Mouse (Mus musculus): Measurements from ENCODE around the gene Gm14085. TPM values are rescaled to one million over a fixed set of nuclear protein-coding genes. Genes with fewer than 3 reads are reported as not detected.

Gene Gm14085
- total and polyA plus RNA-seq, 3 experiments = 0.12 to 0.22 TPM; not detected in 1

DNA sequence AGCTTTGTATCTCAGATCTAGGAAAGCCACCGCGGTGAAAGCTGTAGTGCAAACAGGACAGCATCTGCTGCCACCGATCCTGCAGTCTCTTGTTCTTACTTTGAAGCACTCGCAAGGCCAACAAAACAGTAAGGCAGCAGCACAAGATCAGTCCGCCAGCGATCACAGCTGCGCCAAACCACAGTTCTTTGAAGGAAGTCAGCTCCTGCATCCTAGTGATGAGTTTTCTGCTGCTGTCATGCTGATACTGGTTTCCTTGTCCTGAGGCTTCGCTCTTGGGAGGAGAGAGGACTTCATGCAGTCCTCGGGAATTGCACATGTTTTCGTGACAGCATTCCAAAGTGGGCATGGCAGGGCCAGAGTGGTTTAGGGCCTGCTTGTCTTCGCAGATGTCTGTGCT, 17.8 kb upstream of the Gm14085 start:
- no peak overlapping the region for H3K4me3 ChIP-seq (ENCODE audit: control insufficient read depth in 1 of 2, insufficient read depth in 1 of 2, low read depth in 2 of 2, low read length in 2 of 2)
- DNase-seq (ENCODE audit: low read depth, low spot score) = no peak
- H3K27me3 ChIP-seq (ENCODE audit: control insufficient read depth in 1 of 2, insufficient read depth in 2 of 2, low read length in 2 of 2) = no peaks in the 10 kb centered on the region
- no peak overlapping the region for H3K9ac ChIP-seq (ENCODE audit: control insufficient read depth, low read depth, low read length, poor library complexity, severe bottlenecking)
- H3K36me3 ChIP-seq (ENCODE audit: control insufficient read depth in 1 of 2, insufficient read depth in 2 of 2, low read length in 2 of 2) = no peaks in the 10 kb centered on the region
- no peak overlapping the region for H3K27ac ChIP-seq (ENCODE audit: control insufficient read depth, low read depth, low read length)
- no peaks in the 10 kb centered on the region for H3K9me3 ChIP-seq (replicated peaks; ENCODE audit: insufficient read depth, low read length)
- H3K79me2 ChIP-seq (ENCODE audit: control insufficient read depth, insufficient read depth, low read length, poor library complexity) = no peaks in the 10 kb centered on the region
- TF ChIP-seq MYC (IDR thresholded peaks at IDR 0.05; ENCODE audit: low read depth, low read length) = no peak
- TF ChIP-seq POLR2AphosphoS5 (IDR thresholded peaks at IDR 0.05; ENCODE audit: borderline replicate concordance, low read depth, low read length) = no peak
- no peak for TF ChIP-seq GATA1 (IDR thresholded peaks at IDR 0.05; ENCODE audit: low read depth, low read length)
- TF ChIP-seq ZC3H11A (IDR thresholded peaks at IDR 0.05; ENCODE audit: low read depth, low read length) = no peak
- TF ChIP-seq TAL1 (IDR thresholded peaks at IDR 0.05; ENCODE audit: low read length) = no peak
- no peak for TF ChIP-seq ZKSCAN1 (IDR thresholded peaks at IDR 0.05; ENCODE audit: low read depth, low read length)
- TF ChIP-seq ETS1 (IDR thresholded peaks at IDR 0.05; ENCODE audit: low read depth, low read length) = no peak
- no peak for TF ChIP-seq UBTF (IDR thresholded peaks at IDR 0.05; ENCODE audit: borderline replicate concordance, insufficient read depth, low read depth, low read length)
- no peak for TF ChIP-seq HCFC1 (IDR thresholded peaks at IDR 0.05; ENCODE audit: low read depth, low read length)
- TF ChIP-seq ZMIZ1 (IDR thresholded peaks at IDR 0.05; ENCODE audit: low read depth, low read length) = no peak
- no peak for TF ChIP-seq NRF1 (IDR thresholded peaks at IDR 0.05; ENCODE audit: insufficient read depth, low read depth, low read length, poor library complexity, severe bottlenecking)
- TF ChIP-seq GABPA (IDR thresholded peaks at IDR 0.05; ENCODE audit: low read depth, low read length) = no peak
- no peak for TF ChIP-seq USF2 (IDR thresholded peaks at IDR 0.05; ENCODE audit: borderline replicate concordance in 1 of 2, insufficient read depth in 1 of 2, low read depth in 1 of 2, low read length in 2 of 2)
- no peak for TF ChIP-seq ELF1 (IDR thresholded peaks at IDR 0.05; ENCODE audit: low read depth, low read length)
- no peak for TF ChIP-seq SIN3A (IDR thresholded peaks at IDR 0.05; ENCODE audit: low read length)
- no peaks in the 10 kb centered on the region for H3K4me1 ChIP-seq (ENCODE audit: control insufficient read depth in 1 of 2, insufficient read depth in 2 of 2, low read length in 2 of 2)

DNA sequence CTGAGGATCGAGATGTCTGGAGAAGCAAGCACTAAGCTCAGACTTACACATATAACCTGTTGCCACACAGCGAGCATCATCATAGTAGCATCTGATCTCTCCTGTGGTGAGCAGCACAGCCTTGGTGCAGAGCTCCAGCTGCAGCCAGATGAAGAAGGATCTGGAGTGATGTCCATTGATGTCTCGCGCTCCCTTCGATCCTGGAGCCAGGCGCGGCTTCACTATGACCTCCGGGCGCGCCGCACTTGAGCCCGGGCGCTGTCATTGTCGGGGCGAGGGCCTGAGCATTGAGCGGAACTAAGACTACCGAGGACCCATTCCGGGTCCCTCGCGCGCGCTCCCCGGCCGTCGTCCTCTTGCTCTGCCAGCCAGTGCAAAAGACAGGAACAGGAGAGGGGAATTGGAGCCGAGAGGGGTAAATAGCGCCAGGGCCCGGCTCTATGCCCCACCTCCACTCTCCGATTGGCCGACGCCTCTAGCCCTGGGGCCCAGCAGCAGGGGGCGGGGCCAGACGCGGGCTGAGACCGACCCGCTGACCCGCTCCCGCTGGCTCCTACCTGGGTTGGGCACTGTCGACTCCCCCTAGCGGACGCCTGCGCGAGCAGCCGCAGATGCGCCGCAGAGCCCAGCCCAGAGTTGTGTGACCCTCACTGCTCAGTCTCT, 17.3 kb upstream of the Gm14085 start:
- Histone ChIP-seq H3K4me1 (ENCODE audit: control insufficient read depth in 1 of 2, insufficient read depth in 2 of 2, low read length in 2 of 2) (no peaks in the 10 kb centered on the region), H3K79me2 (ENCODE audit: control insufficient read depth, insufficient read depth, low read length, poor library complexity) (no peaks in the 10 kb centered on the region), H3K27ac (ENCODE audit: control insufficient read depth, low read depth, low read length) (no peak overlapping the region), H3K36me3 (ENCODE audit: control insufficient read depth in 1 of 2, insufficient read depth in 2 of 2, low read length in 2 of 2) (no peaks in the 10 kb centered on the region), H3K27me3 (ENCODE audit: control insufficient read depth in 1 of 2, insufficient read depth in 2 of 2, low read length in 2 of 2) (no peaks in the 10 kb centered on the region), H3K4me3 (ENCODE audit: control insufficient read depth in 1 of 2, insufficient read depth in 1 of 2, low read depth in 2 of 2, low read length in 2 of 2) (no peak overlapping the region), H3K9me3 (replicated peaks; ENCODE audit: insufficient read depth, low read length) (no peaks in the 10 kb centered on the region), H3K9ac (ENCODE audit: control insufficient read depth, low read depth, low read length, poor library complexity, severe bottlenecking) (no peak overlapping the region)
- peak; percentile 9 for DNase-seq (ENCODE audit: low read depth, low spot score)
- no peak for TF ChIP-seq E2F4 (IDR thresholded peaks at IDR 0.05; ENCODE audit: borderline replicate concordance, low read depth, low read length)
- TF ChIP-seq GATA1 (IDR thresholded peaks at IDR 0.05; ENCODE audit: low read depth, low read length) = no peak
- TF ChIP-seq EP300 (IDR thresholded peaks at IDR 0.05; ENCODE audit: low read depth in 1 of 2, low read length in 2 of 2) = no peak
- TF ChIP-seq MAZ (IDR thresholded peaks at IDR 0.05; ENCODE audit: low read depth, low read length) = no peak
- TF ChIP-seq MYC (IDR thresholded peaks at IDR 0.05; ENCODE audit: low read depth, low read length) = no peak
- no peak for TF ChIP-seq MAX (IDR thresholded peaks at IDR 0.05; ENCODE audit: low read length)
- no peak for TF ChIP-seq MAFK (IDR thresholded peaks at IDR 0.05; ENCODE audit: borderline replicate concordance, low read depth, low read length)
- no peak for TF ChIP-seq NELFE (IDR thresholded peaks at IDR 0.05; ENCODE audit: low read depth, low read length)
- no peak for TF ChIP-seq SIN3A (IDR thresholded peaks at IDR 0.05; ENCODE audit: low read length)
- no peak for TF ChIP-seq POLR2AphosphoS5 (IDR thresholded peaks at IDR 0.05; ENCODE audit: borderline replicate concordance, low read depth, low read length)
- TF ChIP-seq USF1 (IDR thresholded peaks at IDR 0.05; ENCODE audit: low read depth, low read length) = no peak
- no peak for TF ChIP-seq TBP (IDR thresholded peaks at IDR 0.05; ENCODE audit: low read depth, low read length)
- no peak for TF ChIP-seq ZKSCAN1 (IDR thresholded peaks at IDR 0.05; ENCODE audit: low read depth, low read length)
- no peak for TF ChIP-seq MXI1 (IDR thresholded peaks at IDR 0.05; ENCODE audit: low read depth, low read length)
- no peak for TF ChIP-seq ETS1 (IDR thresholded peaks at IDR 0.05; ENCODE audit: low read depth, low read length)
- TF ChIP-seq CHD1 (IDR thresholded peaks at IDR 0.05; ENCODE audit: low read depth, low read length) = no peak
- no peak for TF ChIP-seq BHLHE40 (IDR thresholded peaks at IDR 0.05; ENCODE audit: borderline replicate concordance, low read depth, low read length)
